ENCODE assay signal across 18 mouse cellular contexts in genomic region chr4:83187324-83187723, GRCm38 (mm10).
"Had no signal": no experiment of that assay in that cellular context is flagged by ENCODE, and none has a peak within 500 bp of the region (broad histone marks: within the 10 kb centered on the region; RNA-seq: fewer than 3 reads in every experiment).

No protein-coding gene starts in this region.

- H3K27me3 ChIP-seq: liver, embryonic 15.5 days; lung, embryonic 15.5 days; midbrain, embryonic 13.5 days; midbrain, embryonic 15.5 days; neural tube, embryonic 12.5 days; stomach, embryonic 15.5 days had no signal

- ATAC-seq: liver, postnatal 0 days; lung, postnatal 0 days; midbrain, embryonic 13.5 days; midbrain, embryonic 15.5 days had no signal

- H3K36me3 ChIP-seq: liver, embryonic 15.5 days; lung, embryonic 15.5 days; midbrain, embryonic 13.5 days; midbrain, embryonic 15.5 days; neural tube, embryonic 12.5 days; stomach, embryonic 15.5 days had no signal

- DNase-seq: liver, postnatal 0 days; lung, adult 2 months; lung, postnatal 14 days; lung, postnatal 36 days; right cerebral cortex, postnatal 14 days; thymus, adult 2 months; thymus, postnatal 25 days; thymus, postnatal 4 days had no signal

- H3K27ac ChIP-seq: liver, embryonic 15.5 days; lung, embryonic 15.5 days; macrophage; midbrain, embryonic 13.5 days; midbrain, embryonic 15.5 days; neural tube, embryonic 12.5 days; stomach, embryonic 15.5 days; stomach, postnatal 0 days had no signal

- H3K9me3 ChIP-seq: liver, embryonic 15.5 days; lung, embryonic 15.5 days; megakaryocyte, embryonic 14.5 days; midbrain, embryonic 13.5 days; midbrain, embryonic 15.5 days; neural tube, embryonic 12.5 days; stomach, embryonic 15.5 days had no signal

- H3K9ac ChIP-seq: liver, embryonic 15.5 days; liver, postnatal 0 days; lung, embryonic 15.5 days; midbrain, embryonic 13.5 days; midbrain, embryonic 15.5 days; neural tube, embryonic 12.5 days; stomach, embryonic 15.5 days had no signal

- H3K4me1 ChIP-seq: liver, embryonic 15.5 days; megakaryocyte, embryonic 14.5 days; neural tube, embryonic 12.5 days; stomach, embryonic 15.5 days had no signal

- H3K4me3 ChIP-seq: liver, embryonic 15.5 days; lung, embryonic 15.5 days; megakaryocyte, embryonic 14.5 days; midbrain, embryonic 13.5 days; midbrain, embryonic 15.5 days; neural tube, embryonic 12.5 days; stomach, embryonic 15.5 days had no signal
